Mouse (Mus musculus) monocyte, adult 2 months (primary cell): Measurements from ENCODE around the gene Fam227a.
"Not testable (repeated sequence)": the region's sequence is repeated elsewhere in the genome, so short reads cannot be mapped to it uniquely, and the experiment has no call there.

Experiments used
- DNase-seq, 2 experiments: peaks; one replicate each; pipeline ENCODE4 v3.0.0; 2022; ENCODE audit warnings: low spot score in 2 of 2, low read depth in 1 of 2

The Fam227a gene

GRCm38 (mm10) chr15:79684616-79685015 lies 25.9 kb upstream of the Fam227a start:
- no peak for DNase-seq

- DNase-seq = no peak
Measured at GRCm38 (mm10) chr15:79683707-79684465, 25.1 kb upstream of the Fam227a start.

GRCm38 (mm10) chr15:79683146-79683545 lies 24.4 kb upstream of the Fam227a start:
- no peak for DNase-seq

- no peak for DNase-seq
Measured at GRCm38 (mm10) chr15:79681973-79682372, 23.2 kb upstream of the Fam227a start.

- no peak for DNase-seq
Measured at GRCm38 (mm10) chr15:79677936-79678335, 19.2 kb upstream of the Fam227a start.

GRCm38 (mm10) chr15:79671828-79672348 lies 13.1 kb upstream of the Fam227a start:
- DNase-seq = not testable (repeated sequence)

GRCm38 (mm10) chr15:79670972-79671299 lies 12.2 kb upstream of the Fam227a start:
- no peak for DNase-seq

- DNase-seq = peak; percentile 66 to 77
Measured at GRCm38 (mm10) chr15:79670249-79670971, 11.7 kb upstream of the Fam227a start, which contains the start of gene Tomm22. TSS of gene Tomm22 (plus strand) at chr15:79670861.

GRCm38 (mm10) chr15:79669195-79669594 lies 10.4 kb upstream of the Fam227a start:
- no peak for DNase-seq

- DNase-seq = no peak
Measured at GRCm38 (mm10) chr15:79664666-79665065, 5.9 kb upstream of the Fam227a start.

- peak in 1 of 2 experiments; percentile 40 for DNase-seq
Measured at GRCm38 (mm10) chr15:79661852-79662251, 3.1 kb upstream of the Fam227a start.

- peak; percentile 52 to 72 for DNase-seq
Measured at GRCm38 (mm10) chr15:79657837-79658530, 772 bp downstream of the Fam227a start.

- no peak for DNase-seq
Measured at GRCm38 (mm10) chr15:79656451-79656850, 2.3 kb downstream of the Fam227a start.

- DNase-seq = no peak
Measured at GRCm38 (mm10) chr15:79651481-79651880, 7.3 kb downstream of the Fam227a start.

GRCm38 (mm10) chr15:79650569-79650968 lies 8.2 kb downstream of the Fam227a start:
- peak in 1 of 2 experiments; percentile 59 for DNase-seq

GRCm38 (mm10) chr15:79648130-79648529 lies 10.6 kb downstream of the Fam227a start:
- no peak for DNase-seq

- DNase-seq = no peak
Measured at GRCm38 (mm10) chr15:79645483-79645882, 13.3 kb downstream of the Fam227a start.

- no peak for DNase-seq
Measured at GRCm38 (mm10) chr15:79641135-79641817, 17.5 kb downstream of the Fam227a start.

- DNase-seq = no peak
Measured at GRCm38 (mm10) chr15:79630471-79630870, 28.3 kb downstream of the Fam227a start.

GRCm38 (mm10) chr15:79619770-79620414 lies 38.9 kb downstream of the Fam227a start:
- DNase-seq = no peak
